Mouse (Mus musculus) lung, postnatal 0 days (tissue): ENCODE measurements at regions not wholly inside any gene's neighbourhood (a gene's known extent, or its start where the extent isn't known, plus 50 kb on each side); places are given as distances from the start of the nearest gene placed in this dataset.

ENCODE experiments used
- CTCF ChIP-seq: IDR thresholded peaks from 2 replicates; pipeline ENCODE4 v1.5.1; 2016; ENCODE audit warnings: antibody characterized with exemption, mild to moderate bottlenecking
- EP300 ChIP-seq: IDR thresholded peaks from 2 replicates; pipeline ENCODE4 v1.6.1; 2016; ENCODE audit warnings: antibody characterized with exemption, mild to moderate bottlenecking, control low read depth

GRCm38 (mm10) chr8:109121776-109122175, 372.1 kb upstream of the Pmfbp1 start:
- TF ChIP-seq CTCF (no peak), EP300 (no peak)
